12 mouse cellular contexts compared by ENCODE assay signal in the genomic region with DNA sequence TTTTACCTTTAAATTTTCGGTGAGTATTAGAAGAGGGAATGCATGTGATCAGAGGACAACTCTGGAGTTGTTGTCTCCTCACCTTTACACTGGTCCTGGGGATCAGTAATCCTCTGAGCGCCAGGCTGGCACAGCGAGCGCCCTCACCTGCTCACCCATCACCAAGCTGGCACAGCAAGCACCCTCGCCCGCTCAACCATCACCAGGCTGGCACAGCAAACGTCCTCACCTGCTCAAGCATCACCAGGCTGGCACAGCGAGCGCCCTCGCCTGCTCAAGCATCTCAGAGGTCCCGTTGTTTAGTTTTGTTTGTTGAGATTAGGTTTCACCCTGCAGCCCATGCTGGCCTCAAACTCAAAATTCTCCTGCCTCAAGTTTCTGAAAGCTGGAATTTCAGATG.
"Had no signal": no experiment of that assay in that cellular context is flagged by ENCODE, and none has a peak within 500 bp of the region (broad histone marks: within the 10 kb centered on the region; RNA-seq: fewer than 3 reads in every experiment).

No protein-coding gene starts in this region.

- H3K27me3 ChIP-seq: limb, embryonic 12.5 days; liver, embryonic 13.5 days; lung, embryonic 15.5 days; midbrain, embryonic 13.5 days; stomach, embryonic 15.5 days had no signal

- H3K4me3 ChIP-seq: limb, embryonic 12.5 days; liver, embryonic 13.5 days; lung, embryonic 15.5 days; midbrain, embryonic 13.5 days; stomach, embryonic 15.5 days had no signal

- DNase-seq: layer of hippocampus, adult 9-11 months; layer of hippocampus, postnatal 36 days; liver; liver, embryonic 13.5 days; liver, postnatal 0 days; lung, postnatal 14 days; right cerebral cortex, postnatal 14 days had no signal

- H3K4me2 ChIP-seq: limb, embryonic 12.5 days; liver, embryonic 13.5 days; lung, embryonic 15.5 days; midbrain, embryonic 13.5 days; stomach, embryonic 15.5 days had no signal

- H3K9ac ChIP-seq: limb, embryonic 12.5 days; liver, embryonic 13.5 days; liver, postnatal 0 days; lung, embryonic 15.5 days; midbrain, embryonic 13.5 days; stomach, embryonic 15.5 days had no signal

- H3K27ac ChIP-seq: limb, embryonic 12.5 days; lung, embryonic 15.5 days; midbrain, embryonic 13.5 days; stomach, embryonic 15.5 days had no signal

- H3K36me3 ChIP-seq: lung, embryonic 15.5 days; stomach, embryonic 15.5 days had no signal

- ATAC-seq: intestine, postnatal 0 days; liver, postnatal 0 days; midbrain, embryonic 13.5 days had no signal

- H3K9me3 ChIP-seq: limb, embryonic 12.5 days; liver, embryonic 13.5 days; lung, embryonic 15.5 days; midbrain, embryonic 13.5 days; stomach, embryonic 15.5 days had no signal

- H3K4me1 ChIP-seq: lung, embryonic 15.5 days had no signal
